Mouse (Mus musculus) lung, adult 2 months (tissue): ENCODE results near the gene Tmem150b.
A peak's percentile ranks its signal among the peaks of the same experiment; 100 is the strongest.

Source experiments
- CTCF ChIP-seq: fragments of 200-500 bp; IDR thresholded peaks from 2 replicates; pipeline ENCODE4 v1.5.1; 2011; ENCODE audit warnings: mild to moderate bottlenecking, low read length, control low read depth; ENCODE audit not compliant: insufficient read depth
- POLR2A ChIP-seq: fragments of 200-500 bp; IDR thresholded peaks from 2 replicates; pipeline ENCODE4 v1.6.1; 2011; ENCODE audit warnings: low read depth, mild to moderate bottlenecking, control low read depth, low read length, borderline replicate concordance; ENCODE audit errors: extremely low read depth

DNA sequence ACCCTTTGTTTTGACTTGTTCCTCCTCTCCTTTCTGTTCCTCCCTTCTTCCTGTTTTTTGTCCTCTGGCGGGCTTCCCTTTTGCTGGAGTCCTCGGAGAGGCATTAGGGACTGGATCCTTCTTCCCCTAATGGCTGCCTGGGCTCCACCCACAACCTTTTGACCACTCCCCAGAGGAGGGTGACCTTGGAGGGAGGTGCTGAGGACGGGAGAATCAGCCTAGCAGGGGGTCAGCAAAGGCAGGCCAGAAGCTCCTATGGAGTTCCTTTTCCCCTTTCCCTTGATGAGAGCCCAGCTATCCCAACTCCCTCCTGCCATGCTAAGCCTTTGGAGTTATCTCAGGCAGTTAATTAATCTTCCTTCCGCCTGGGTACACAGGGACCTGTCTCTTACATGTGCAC is 16.1 kb upstream of the Tmem150b start:
- TF ChIP-seq CTCF (no peak), POLR2A (peak; percentile 45; the same call in 1 of the 2 replicates)
